Mouse (Mus musculus): Measurements from ENCODE around the gene Ptgs2.

The Ptgs2 gene

GRCm38 (mm10) chr1:150099790-150100333 is at the start of gene Ptgs2:
Ptgs2 (plus strand) TSS chr1:150100031.
- CTCF ChIA-PET = no interaction called here

- CTCF ChIA-PET = no interaction called here
Measured at GRCm38 (mm10) chr1:150050256-150050655, 49.6 kb upstream of the Ptgs2 start.

GRCm38 (mm10) chr1:150065684-150066083 is 34.1 kb upstream of the Ptgs2 start:
- CTCF ChIA-PET = no interaction called here

- CTCF ChIA-PET = no interaction called here
Measured at GRCm38 (mm10) chr1:150072880-150073279, 27.0 kb upstream of the Ptgs2 start.

GRCm38 (mm10) chr1:150074609-150075008 is 25.2 kb upstream of the Ptgs2 start:
- CTCF ChIA-PET = no interaction called here

GRCm38 (mm10) chr1:150089040-150089692 is 10.7 kb upstream of the Ptgs2 start:
- CTCF ChIA-PET = no interaction called here

GRCm38 (mm10) chr1:150090229-150090628 is 9.6 kb upstream of the Ptgs2 start:
- CTCF ChIA-PET = interaction anchor here (0.5 kb wide), 1 partner anchor 12 kb away, joined by 8 read pairs; no protein-coding TSS in a partner anchor

- CTCF ChIA-PET = no interaction called here
Measured at GRCm38 (mm10) chr1:150097036-150097435, 2.8 kb upstream of the Ptgs2 start.

- CTCF ChIA-PET = no interaction called here
Measured at GRCm38 (mm10) chr1:150097721-150098120, 2.1 kb upstream of the Ptgs2 start.

GRCm38 (mm10) chr1:150099374-150099773 is 457 bp upstream of the Ptgs2 start:
- CTCF ChIA-PET = no interaction called here

GRCm38 (mm10) chr1:150104228-150104720 is 4.4 kb downstream of the Ptgs2 start:
- CTCF ChIA-PET = no interaction called here

GRCm38 (mm10) chr1:150106736-150107135 is 6.9 kb downstream of the Ptgs2 start:
- CTCF ChIA-PET = interaction anchor here (0.7 kb wide), 1 partner anchor 85 kb away, joined by 5 read pairs; no protein-coding TSS in a partner anchor

- CTCF ChIA-PET = no interaction called here
Measured at GRCm38 (mm10) chr1:150109591-150109990, 9.8 kb downstream of the Ptgs2 start.

GRCm38 (mm10) chr1:150115352-150115751 is 15.5 kb downstream of the Ptgs2 start:
- CTCF ChIA-PET = no interaction called here

GRCm38 (mm10) chr1:150118352-150118751 is 18.5 kb downstream of the Ptgs2 start:
- CTCF ChIA-PET = no interaction called here

GRCm38 (mm10) chr1:150125568-150125967 is 25.7 kb downstream of the Ptgs2 start:
- CTCF ChIA-PET = no interaction called here

GRCm38 (mm10) chr1:150130070-150130469 is 30.2 kb downstream of the Ptgs2 start:
- CTCF ChIA-PET = no interaction called here

- CTCF ChIA-PET = no interaction called here
Measured at GRCm38 (mm10) chr1:150130586-150131275, 30.9 kb downstream of the Ptgs2 start.

- CTCF ChIA-PET = no interaction called here
Measured at GRCm38 (mm10) chr1:150135350-150135749, 35.5 kb downstream of the Ptgs2 start.

GRCm38 (mm10) chr1:150139730-150140129 is 39.9 kb downstream of the Ptgs2 start:
- CTCF ChIA-PET = no interaction called here

GRCm38 (mm10) chr1:150141939-150142338 is 42.1 kb downstream of the Ptgs2 start:
- CTCF ChIA-PET = no interaction called here

GRCm38 (mm10) chr1:150143578-150143977 is 43.7 kb downstream of the Ptgs2 start:
- CTCF ChIA-PET = no interaction called here

GRCm38 (mm10) chr1:150145049-150145448 is 45.2 kb downstream of the Ptgs2 start:
- CTCF ChIA-PET = no interaction called here

All from spleen, embryonic (tissue).